9 mouse cellular contexts compared by ENCODE assay signal in genomic region chr13:31810375-31810692, GRCm38 (mm10). TPM values are rescaled to one million over a fixed set of nuclear protein-coding genes. Genes with fewer than 3 reads are reported as not detected.
DNase-seq lines count a peak whose midpoint lies in the region; ATAC-seq and TF ChIP-seq lines count a peak whose summit lies in the region.
"Had no signal": no experiment of that assay in that cellular context is flagged by ENCODE, and none has a peak within 500 bp of the region (broad histone marks: within the 10 kb centered on the region; RNA-seq: fewer than 3 reads in every experiment).

No protein-coding gene starts in this region.

- H3K4me2 ChIP-seq in heart, embryonic 14.5 days (ENCODE audit: low read length) = peak overlapping the region; percentile 69
- peak overlapping the region; percentile 5; the same call in 1 of the 2 replicates for H3K4me2 ChIP-seq in hindbrain, embryonic 11.5 days (replicated peaks; ENCODE audit: low read depth, low read length)
- H3K4me2 ChIP-seq in midbrain, embryonic 11.5 days = no peak overlapping the region

- no peak for TF ChIP-seq CTCF in brain, embryonic 14.5 days (IDR thresholded peaks at IDR 0.05; ENCODE audit: borderline replicate concordance, extremely low read depth, insufficient read depth, insufficient read length)

- peaks cover 70% of the 10 kb centered on the region for H3K27me3 ChIP-seq in heart, embryonic 14.5 days (ENCODE audit: control insufficient read depth, insufficient read depth, low read length)
- peaks cover 83% of the 10 kb centered on the region for H3K27me3 ChIP-seq in hindbrain, embryonic 11.5 days (ENCODE audit: control insufficient read depth, insufficient read depth, low read length)
- H3K27me3 ChIP-seq in midbrain, embryonic 11.5 days (ENCODE audit: control insufficient read depth, insufficient read depth, low read length) = peaks cover 92% of the 10 kb centered on the region

- no peaks in the 10 kb centered on the region for H3K36me3 ChIP-seq in heart, embryonic 14.5 days (ENCODE audit: control insufficient read depth, insufficient read depth, low read length)
- no peaks in the 10 kb centered on the region for H3K36me3 ChIP-seq in hindbrain, embryonic 11.5 days (ENCODE audit: control insufficient read depth, insufficient read depth, low read length)
- H3K36me3 ChIP-seq in midbrain, embryonic 11.5 days (ENCODE audit: control insufficient read depth, insufficient read depth, low read length) = no peaks in the 10 kb centered on the region

- peak overlapping the region; percentile 78 for H3K9ac ChIP-seq in heart, embryonic 14.5 days (ENCODE audit: low read length)
- peak overlapping the region; percentile 50; the same call in 1 of the 2 replicates for H3K9ac ChIP-seq in hindbrain, embryonic 11.5 days (ENCODE audit: low read depth, low read length)
- H3K9ac ChIP-seq in midbrain, embryonic 11.5 days (ENCODE audit: low read length) = peak overlapping the region; percentile 2; the same call in 1 of the 2 replicates

- intact Hi-C loops in heart, postnatal 14 days (cut with DNase I) = no loop called here
- intact Hi-C loops in left cerebral cortex, postnatal 10 days (cut with DNase I) = no loop called here

- peak overlapping the region; percentile 59 to 61 for H3K27ac ChIP-seq in heart, embryonic 14.5 days (replicated peaks in 1 of 2; ENCODE audit: control insufficient read depth in 1 of 2, insufficient read depth in 1 of 2, low read depth in 2 of 2, low read length in 2 of 2)
- no peak overlapping the region for H3K27ac ChIP-seq in hindbrain, embryonic 11.5 days (ENCODE audit: low read depth, low read length)
- H3K27ac ChIP-seq in midbrain, embryonic 11.5 days (ENCODE audit: low read depth, low read length) = no peak overlapping the region

- no peak for ATAC-seq in heart, embryonic 14.5 days (ENCODE audit: insufficient number of reproducible peaks, insufficient read depth, low FRiP score, low read depth)
- no peak for ATAC-seq in hindbrain, embryonic 11.5 days (ENCODE audit: low FRiP score)
- no peak for ATAC-seq in midbrain, embryonic 11.5 days (ENCODE audit: low FRiP score)

- H3K9me3 ChIP-seq in heart, embryonic 14.5 days (ENCODE audit: control insufficient read depth, low read length) = no peaks in the 10 kb centered on the region
- H3K9me3 ChIP-seq in hindbrain, embryonic 11.5 days (ENCODE audit: control insufficient read depth, low read length) = no peaks in the 10 kb centered on the region
- H3K9me3 ChIP-seq in midbrain, embryonic 11.5 days (ENCODE audit: control insufficient read depth, low read length) = no peaks in the 10 kb centered on the region

- no peak for TF ChIP-seq POLR2A in brain, embryonic 14.5 days (IDR thresholded peaks at IDR 0.05; ENCODE audit: borderline replicate concordance, extremely low read depth, insufficient read depth, insufficient read length, poor library complexity, severe bottlenecking)

- peaks cover 3 to 12% of the 10 kb centered on the region in 2 experiments; a peak in 3 of 4 replicates for H3K4me1 ChIP-seq in heart, embryonic 14.5 days (ENCODE audit: control insufficient read depth in 2 of 2, insufficient read depth in 2 of 2, low read length in 2 of 2)
- H3K4me1 ChIP-seq in hindbrain, embryonic 11.5 days (replicated peaks; ENCODE audit: control insufficient read depth, insufficient read depth, low read length) = 0 out of 2 replicates have a peak, but pooled peaks cover 11% of the 10 kb centered on the region
- peaks cover 9% of the 10 kb centered on the region for H3K4me1 ChIP-seq in midbrain, embryonic 11.5 days (ENCODE audit: control insufficient read depth, insufficient read depth, low read length)

- H3K4me3 ChIP-seq in heart, embryonic 14.5 days (ENCODE audit: control insufficient read depth in 1 of 2, insufficient read depth in 1 of 2, low read depth in 1 of 2, low read length in 2 of 2) = peak overlapping the region; percentile 47 to 72
- peak overlapping the region; percentile 39 for H3K4me3 ChIP-seq in hindbrain, embryonic 11.5 days (ENCODE audit: low read depth, low read length)
- peak overlapping the region; percentile 20 for H3K4me3 ChIP-seq in midbrain, embryonic 11.5 days (ENCODE audit: low read depth, low read length)
- H3K4me3 ChIP-seq: erythroblast, embryonic 14.5 days had no signal

- WGBS in heart, embryonic 14.5 days = 4% methylated on average over 9 of the region's 9 CpGs
- under 1% methylated on average over 9 of the region's 9 CpGs for WGBS in hindbrain, embryonic 11.5 days
- WGBS in midbrain, embryonic 11.5 days = under 1% methylated on average over 9 of the region's 9 CpGs

- DNase-seq in heart, postnatal 14 days = no peak
- DNase-seq in brain, embryonic 14.5 days (ENCODE audit: low read depth) = peak; percentile 62
- no peak for DNase-seq in hindbrain, embryonic 11.5 days (ENCODE audit: low spot score)
- no peak for DNase-seq in midbrain, embryonic 11.5 days (ENCODE audit: low spot score, missing footprints)
- DNase-seq in thymus, postnatal 0 days (ENCODE audit: low spot score) = no peak
- no peak for DNase-seq in left cerebral cortex, postnatal 10 days (ENCODE audit: extremely low spot score in 1 of 2, low spot score in 2 of 2)
- DNase-seq in c-Kit-positive CD71-positive TER-119-positive erythroid progenitor cells, embryonic 14.5 days (ENCODE audit: low spot score) = no peak

RNA-seq across cellular contexts. Expression of gene Foxc1, which starts 3.9 kb away (rescaled TPM):
- polyA plus RNA-seq in heart, embryonic 14.5 days (2014; fragmentation: Nextera tagmentation; extraction: Ambion mirVana) = 4.3 and 5.0 TPM in 2 replicates
- total RNA-seq in heart, postnatal 14 days (2021) = 1 to 10 TPM; 4.8 to 7.0 TPM
- 3.8 and 6.3 TPM in 2 replicates for polyA plus RNA-seq in brain, embryonic 14.5 days (2012; rRNA removed)
- polyA plus RNA-seq in hindbrain, embryonic 11.5 days (2014; fragmentation: Nextera tagmentation; extraction: Ambion mirVana) = 5.6 and 6.1 TPM in 2 replicates
- polyA plus RNA-seq in midbrain, embryonic 11.5 days (2014; fragmentation: Nextera tagmentation; extraction: Ambion mirVana) = 6.5 and 7.0 TPM in 2 replicates
- polyA plus RNA-seq in thymus, postnatal 0 days (2015; fragmentation: Nextera tagmentation; extraction: Ambion mirVana) = 0.75 TPM in 2 replicates
- total RNA-seq in left cerebral cortex, postnatal 10 days (2021) = 1 to 10 TPM; 5.5 to 6.7 TPM
- polyA plus RNA-seq: erythroblast, embryonic 14.5 days had no signal

Comparison
In these comparisons a context has a peak if more than half of its experiments do, and no peak if none do; other contexts are left out.
1. H3K27ac ChIP-seq: peak in heart, embryonic 14.5 days (2 of 2); none in hindbrain, embryonic 11.5 days (single experiment) and midbrain, embryonic 11.5 days (single experiment).
2. H3K9ac ChIP-seq: peak in every context shown above with its lines; median percentile 78 in heart, embryonic 14.5 days; 50 in hindbrain, embryonic 11.5 days; 2 in midbrain, embryonic 11.5 days.
3. Peak in every context shown above with its lines, with median percentiles within 50 percentile points of each other: H3K4me3 ChIP-seq.